Mouse (Mus musculus): Measurements from ENCODE around the gene Klf16.

DNA sequence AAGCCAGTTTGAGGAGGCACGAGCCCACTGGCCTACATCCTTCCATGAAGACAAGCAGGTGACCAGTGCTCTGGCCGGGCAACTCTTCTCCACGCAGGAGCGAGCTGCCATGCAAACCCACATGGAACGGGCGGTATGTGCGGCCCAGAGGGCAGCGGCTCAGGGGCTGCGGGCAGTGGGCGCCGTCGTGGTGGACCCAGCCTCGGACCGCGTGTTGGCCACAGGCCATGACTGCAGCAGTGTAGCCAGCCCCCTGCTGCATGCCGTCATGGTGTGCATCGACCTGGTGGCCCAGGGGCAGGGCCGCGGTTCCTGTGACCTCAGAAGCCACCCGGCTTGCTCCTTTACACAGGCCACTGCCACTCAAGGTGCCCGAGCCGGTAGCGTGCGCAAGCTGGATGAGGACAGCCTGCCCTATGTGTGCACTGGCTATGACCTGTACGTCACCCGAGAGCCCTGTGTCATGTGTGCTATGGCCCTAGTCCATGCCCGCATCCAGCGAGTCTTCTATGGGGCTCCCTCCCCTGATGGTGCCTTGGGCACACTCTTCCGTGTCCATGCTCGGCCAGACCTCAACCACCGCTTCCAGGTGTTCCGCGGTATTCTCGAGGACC is 29.7 kb upstream of the Klf16 start:
- TF ChIP-seq POLR2A (IDR thresholded peaks at IDR 0.05; ENCODE audit: extremely low read depth, insufficient read depth, low read length), result no peak
- TF ChIP-seq CTCF (IDR thresholded peaks at IDR 0.05; ENCODE audit: low read depth, low read length), result no peak

Data from liver, adult 2 months (tissue).